Mouse (Mus musculus): Measurements from ENCODE around the gene Hist1h2br. TPM values are rescaled to one million over a fixed set of nuclear protein-coding genes. Genes with fewer than 3 reads are reported as not detected.
"Not testable (repeated sequence)": the region's sequence is repeated elsewhere in the genome, so short reads cannot be mapped to it uniquely, and the experiment has no call there.

Gene Hist1h2br
- total RNA-seq, 2 experiments from 2014 or later: 381 to 447 TPM

DNA sequence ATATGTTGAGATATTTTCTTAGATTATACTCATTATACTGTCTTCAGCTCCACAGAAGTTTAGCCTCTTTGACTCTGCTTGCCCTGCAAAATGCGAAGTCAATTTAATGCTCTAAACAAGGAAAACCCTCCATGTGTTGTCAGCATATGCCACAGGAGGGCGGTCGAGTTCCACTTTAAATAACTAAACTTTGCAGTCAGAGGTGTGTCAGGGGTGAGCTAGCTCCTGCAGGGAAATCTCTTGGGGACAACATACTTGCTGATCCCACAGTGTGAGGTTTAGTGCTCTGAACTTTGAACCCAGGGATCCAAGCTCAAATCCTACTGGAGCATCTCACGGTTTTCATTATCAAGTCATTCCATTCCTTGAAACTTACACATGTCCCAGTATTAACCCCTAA is 7.0 kb downstream of the Hist1h2br start:
- peak; percentile 99 for ATAC-seq (replicated peaks; ENCODE audit: poor library complexity)

DNA sequence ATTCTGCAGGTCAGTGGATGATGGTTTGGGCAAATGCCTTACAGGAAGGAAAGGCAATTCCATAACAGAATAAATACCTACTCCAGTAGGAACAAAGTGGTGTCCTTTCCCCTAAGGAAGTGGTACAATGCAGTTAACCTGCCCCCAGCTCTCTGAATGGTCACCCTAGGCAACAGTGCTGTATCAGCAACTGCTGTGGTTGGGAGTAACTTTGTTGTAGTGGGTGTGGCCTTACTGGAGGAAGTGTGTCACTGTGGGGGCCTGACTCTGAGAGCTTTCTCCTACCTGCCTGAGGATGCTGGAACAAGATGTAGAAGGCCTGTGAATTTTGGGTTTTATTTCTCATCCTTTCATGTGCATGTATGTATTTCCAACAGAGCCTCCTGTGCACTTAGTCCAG is 12.8 kb downstream of the Hist1h2br start:
- ATAC-seq (replicated peaks; ENCODE audit: poor library complexity): peak; percentile 92

DNA sequence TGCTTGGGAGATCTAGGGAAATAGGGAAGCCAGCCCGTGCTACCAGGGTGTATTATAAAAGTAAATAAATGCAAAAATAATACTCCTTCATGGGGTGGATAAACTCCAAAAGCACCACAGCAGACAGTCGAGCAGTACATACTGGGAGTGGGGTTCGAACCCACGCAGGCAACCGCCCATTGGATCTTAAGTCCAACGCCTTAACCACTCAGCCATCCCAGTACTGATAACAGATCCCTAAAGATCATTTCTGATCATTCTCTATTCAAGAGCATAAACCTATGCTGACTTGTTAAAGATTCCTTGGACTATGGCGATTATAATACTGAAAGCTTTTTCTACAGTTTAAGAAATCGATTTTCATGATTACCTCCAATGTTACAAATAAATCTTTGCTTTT is 14.3 kb downstream of the Hist1h2br start:
- no peak for ATAC-seq (replicated peaks; ENCODE audit: poor library complexity)

DNA sequence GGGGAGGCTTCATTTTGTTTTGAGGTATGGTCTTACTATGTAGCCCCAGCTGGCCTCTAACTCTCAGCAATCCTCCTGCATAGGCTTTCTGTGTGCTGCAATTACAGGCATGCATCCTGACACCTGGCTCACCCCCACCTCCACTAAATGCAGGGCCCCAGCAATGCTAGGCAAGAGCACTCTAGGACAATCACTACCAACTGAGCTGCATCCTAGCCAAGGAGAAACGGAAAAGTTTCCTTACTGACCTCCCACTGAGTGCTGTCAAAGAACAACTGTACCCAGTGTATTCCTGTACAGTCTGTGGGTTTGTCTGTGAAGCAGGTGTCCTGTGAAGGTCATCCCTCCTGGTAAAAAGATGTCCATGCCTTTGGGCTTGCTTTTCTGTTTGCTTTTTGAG is 17.2 kb downstream of the Hist1h2br start:
- not testable (repeated sequence) for ATAC-seq (replicated peaks; ENCODE audit: poor library complexity)

DNA sequence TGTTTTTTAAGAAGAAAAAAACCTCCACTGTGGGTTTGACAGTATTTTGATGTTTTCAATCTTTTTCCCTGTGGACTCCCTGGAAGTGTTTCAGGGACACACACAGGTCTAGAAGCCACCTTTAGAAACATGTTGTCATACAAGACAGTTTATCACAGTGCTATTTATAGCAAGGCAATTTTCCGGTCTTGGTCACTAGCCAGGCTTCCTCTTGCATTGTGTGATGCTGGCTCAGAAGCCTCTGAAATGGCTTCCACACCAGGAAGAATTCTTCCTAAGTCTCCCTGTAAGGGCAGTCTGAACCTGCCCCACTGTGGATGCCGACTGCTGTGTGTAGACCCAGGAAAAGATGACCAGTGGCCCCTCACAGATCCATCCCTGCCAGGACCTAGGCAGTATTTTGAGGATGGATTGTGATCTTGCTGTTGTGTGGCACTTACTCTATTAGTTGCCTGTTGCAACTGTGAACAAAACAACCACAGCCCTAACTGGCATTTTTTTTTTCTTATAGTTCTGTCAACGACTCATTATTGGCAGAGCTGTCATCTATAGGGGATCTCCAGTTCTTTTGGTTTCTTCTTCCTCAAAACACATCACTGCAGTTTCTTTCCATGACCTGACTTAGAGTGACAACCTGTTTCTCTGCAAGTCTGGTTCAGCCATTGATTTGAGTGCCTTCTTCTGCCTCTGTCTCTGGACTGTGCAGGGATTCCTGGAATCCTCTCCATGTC is 18.8 kb downstream of the Hist1h2br start:
- peak; percentile 59 for ATAC-seq (replicated peaks; ENCODE audit: poor library complexity)

DNA sequence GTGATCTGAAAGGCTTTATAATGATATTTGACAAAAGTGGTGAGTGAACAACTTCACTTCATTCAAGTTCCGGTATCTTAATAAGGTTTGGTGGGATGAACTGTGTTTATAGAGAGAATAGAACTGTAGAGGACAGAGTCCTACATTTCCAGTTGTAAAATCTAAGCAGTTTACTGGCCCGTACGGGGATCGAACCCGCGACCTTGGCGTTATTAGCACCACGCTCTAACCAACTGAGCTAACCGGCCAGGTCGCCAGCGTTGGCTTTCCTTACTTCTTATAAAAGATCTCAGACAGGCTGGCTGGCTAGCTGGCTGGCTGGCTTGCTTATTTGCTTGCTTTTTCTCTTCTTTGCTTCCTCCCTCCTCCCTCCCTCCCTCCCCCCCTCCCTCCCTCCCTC is 21.6 kb downstream of the Hist1h2br start:
- peak; percentile 41 for ATAC-seq (replicated peaks; ENCODE audit: poor library complexity)

DNA sequence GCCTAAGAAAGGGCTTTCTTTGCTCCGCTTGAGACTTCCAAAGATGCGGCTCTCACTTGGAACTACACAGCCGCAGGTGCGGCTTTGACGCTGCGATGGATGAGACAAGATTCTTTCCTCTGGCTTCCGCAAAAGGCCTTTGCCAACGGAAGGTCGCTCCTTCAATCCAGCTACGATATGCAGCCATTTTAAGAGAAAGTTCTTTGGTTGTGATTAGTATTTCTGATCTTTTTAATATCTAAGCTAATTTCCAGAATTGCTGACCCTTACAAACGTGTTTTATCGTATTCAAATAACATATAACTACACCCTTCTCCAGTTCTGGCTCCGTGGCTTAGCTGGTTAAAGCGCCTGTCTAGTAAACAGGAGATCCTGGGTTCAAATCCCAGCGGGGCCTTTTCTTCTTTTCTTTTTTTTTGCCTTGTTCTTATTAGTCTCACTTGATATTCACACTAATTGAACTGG is 22.2 kb downstream of the Hist1h2br start:
- peak; percentile 18 for ATAC-seq (replicated peaks; ENCODE audit: poor library complexity)

DNA sequence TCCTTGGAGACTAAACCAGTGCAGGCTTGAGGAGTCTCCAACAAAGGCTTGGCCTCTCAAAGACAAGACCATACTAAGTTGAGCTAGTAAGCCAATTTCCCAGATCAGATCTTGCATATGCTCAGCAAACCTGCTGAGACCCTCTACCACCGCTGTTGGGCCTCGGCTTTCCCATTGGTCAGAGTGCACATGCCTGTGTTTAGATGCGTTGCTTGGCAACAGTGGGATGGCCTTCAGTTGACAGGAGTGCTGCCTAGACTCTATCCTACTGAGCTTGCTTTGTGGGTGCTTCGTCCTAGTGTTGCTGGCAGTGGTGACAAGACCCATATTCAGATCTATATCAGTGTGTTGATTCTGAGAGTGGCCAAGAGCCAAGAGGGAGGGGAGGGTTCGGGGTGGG is 28.1 kb downstream of the Hist1h2br start:
- no peak for ATAC-seq (replicated peaks; ENCODE audit: poor library complexity)

DNA sequence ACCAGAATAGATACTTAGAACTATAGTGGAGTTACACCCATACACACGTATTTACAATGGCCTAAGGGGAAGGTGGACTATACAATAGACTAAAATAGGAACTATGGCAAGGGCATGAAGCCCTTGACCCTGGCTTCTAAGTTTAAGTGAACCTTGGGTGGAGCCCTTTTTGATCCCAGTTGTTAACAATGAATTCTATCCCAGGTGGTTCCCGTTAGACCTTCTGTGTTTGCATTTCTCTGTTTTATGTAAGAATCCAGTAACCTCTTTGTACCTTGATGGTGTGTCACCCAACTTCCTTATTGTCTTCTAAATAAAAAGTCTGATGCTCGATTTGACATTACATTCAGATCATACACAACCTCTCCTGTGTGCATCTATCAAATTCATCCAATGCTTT is 32.0 kb downstream of the Hist1h2br start:
- ATAC-seq (replicated peaks; ENCODE audit: poor library complexity): not testable (repeated sequence)

DNA sequence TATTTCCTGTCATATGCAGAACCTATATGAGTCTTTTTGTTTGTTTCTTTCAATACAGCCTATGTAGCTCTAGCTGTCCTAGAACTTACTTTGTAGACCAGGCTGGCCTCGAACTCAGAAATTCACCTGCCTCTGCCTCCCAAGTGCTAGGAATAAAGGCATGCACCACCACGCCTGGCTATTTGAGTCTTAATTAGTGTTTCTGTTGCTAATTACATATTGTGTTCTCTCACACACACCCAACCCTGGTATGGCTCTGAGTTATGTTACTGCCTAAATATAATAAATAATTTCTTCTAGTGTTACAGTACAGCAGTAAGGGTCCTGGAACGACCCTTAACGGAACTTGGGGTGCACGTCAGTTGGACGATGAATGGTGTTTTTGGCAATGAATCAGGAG is 47.2 kb downstream of the Hist1h2br start:
- ATAC-seq (replicated peaks; ENCODE audit: poor library complexity): no peak

DNA sequence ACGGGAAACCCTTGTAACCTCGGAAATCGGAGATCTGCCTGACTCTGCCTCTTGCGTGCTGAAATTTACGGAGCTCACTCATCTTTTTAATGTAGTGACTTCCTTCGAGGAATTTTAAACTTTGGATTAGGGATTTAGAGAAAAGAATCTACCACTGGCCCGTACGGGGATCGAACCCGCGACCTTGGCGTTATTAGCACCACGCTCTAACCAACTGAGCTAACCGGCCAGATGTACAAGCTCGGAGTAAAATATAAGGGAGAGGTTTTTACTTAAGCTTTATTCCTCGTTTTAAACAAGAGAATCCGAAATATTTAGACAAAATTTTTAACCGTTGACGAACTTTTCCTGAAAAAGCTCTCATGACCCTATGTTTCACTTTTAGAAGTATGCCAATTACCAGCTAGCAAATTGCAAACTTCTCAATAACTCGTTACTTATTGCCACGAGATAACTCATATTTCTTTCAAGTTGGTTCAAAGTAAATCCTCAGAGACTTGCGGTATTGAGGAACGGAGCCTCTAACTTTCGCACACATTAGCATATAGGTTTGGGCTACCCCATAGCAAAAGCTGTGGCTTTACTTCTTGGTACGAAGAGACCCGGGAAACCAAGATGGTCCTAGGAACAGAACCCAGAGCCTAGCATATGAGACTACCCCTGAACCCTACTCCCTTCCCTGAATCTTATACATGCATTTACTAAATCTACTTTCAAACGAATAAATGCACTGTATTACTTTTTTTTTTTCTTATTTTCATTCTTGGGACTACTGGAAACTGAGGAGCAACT is 48.5 kb downstream of the Hist1h2br start:
- peak; percentile 59 for ATAC-seq (replicated peaks; ENCODE audit: poor library complexity)

DNA sequence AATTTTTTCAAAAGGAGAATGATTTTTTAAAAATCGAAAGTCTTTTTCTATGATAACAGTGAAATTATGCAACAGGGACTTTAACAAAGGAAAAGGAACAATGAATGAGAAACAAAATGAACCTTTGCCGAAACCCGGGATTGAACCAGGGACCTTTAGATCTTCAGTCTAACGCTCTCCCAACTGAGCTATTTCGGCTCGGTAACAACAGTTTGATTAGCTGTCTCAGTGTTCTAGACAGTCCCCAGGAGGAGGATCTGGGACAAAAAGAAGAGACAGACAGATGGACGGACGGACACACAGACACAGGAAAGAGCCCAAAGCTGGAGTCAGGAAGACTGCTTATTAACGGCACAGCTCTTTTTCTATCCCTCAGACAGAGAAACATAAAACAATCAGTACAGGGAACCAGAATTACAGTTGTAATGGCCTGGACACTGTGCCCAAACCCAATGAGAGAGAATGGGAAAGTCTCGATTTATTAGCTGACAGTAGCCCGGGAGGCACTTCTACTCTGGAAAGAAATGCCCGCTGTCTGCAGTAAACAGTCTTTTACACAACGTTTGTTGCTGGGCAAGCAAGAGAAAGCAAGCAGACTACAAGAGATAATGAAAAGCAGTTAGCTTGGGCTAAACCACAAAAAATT is 49.3 kb downstream of the Hist1h2br start:
- peak; percentile 67 for ATAC-seq (replicated peaks; ENCODE audit: poor library complexity)

DNA sequence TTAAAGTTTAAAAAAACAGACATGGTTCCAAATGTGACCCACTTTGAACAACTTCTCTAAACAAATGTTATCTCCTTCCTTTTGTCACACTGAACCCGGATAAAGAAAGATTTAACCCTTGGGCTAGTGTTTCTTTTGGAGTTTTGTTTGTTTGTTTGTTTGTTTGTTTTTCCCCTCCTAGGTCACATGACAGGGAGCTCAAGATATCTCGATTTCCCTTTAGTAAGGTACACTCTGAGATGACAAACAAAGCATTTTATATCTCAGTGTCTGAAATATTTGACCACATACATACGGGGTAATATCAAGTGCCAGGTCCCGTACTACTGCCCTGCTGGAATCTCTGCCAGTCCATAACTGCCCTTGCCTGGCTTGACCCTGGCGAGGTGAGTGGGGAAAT is 49.9 kb downstream of the Hist1h2br start:
- no peak for ATAC-seq (replicated peaks; ENCODE audit: poor library complexity)

DNA sequence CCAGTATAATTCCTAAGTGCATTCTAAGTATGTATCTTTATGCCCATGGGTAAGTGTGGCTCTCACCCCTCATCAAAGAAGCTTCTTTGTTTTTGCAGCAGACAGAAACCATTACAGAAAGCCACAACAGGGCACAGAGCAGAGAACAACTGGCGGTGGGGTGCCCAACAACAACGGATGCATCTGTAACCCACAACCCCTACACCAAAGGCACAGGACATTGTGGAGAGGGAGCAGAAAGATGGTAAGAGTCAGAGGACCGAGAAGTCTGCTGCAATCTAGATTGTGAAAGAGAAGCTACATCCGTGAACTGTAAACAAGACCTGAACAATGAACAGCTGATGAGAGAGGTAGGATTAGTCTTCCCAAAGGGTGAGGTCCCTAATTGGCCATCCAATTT is 51.0 kb downstream of the Hist1h2br start:
- ATAC-seq (replicated peaks; ENCODE audit: poor library complexity): peak; percentile 45

Other genes starting within 250 kb of the Hist1h2br start
- not detected in 2 replicates for gene Olfr1362, start 219.7 kb upstream of the Hist1h2br start, total RNA-seq (2015)
- not detected in 2 replicates for gene Olfr1362, start 219.7 kb upstream of the Hist1h2br start, total RNA-seq (2017)
- gene Olfr11, start 191.2 kb upstream of the Hist1h2br start, total RNA-seq (2015): not detected in 2 replicates
- gene Olfr11, start 191.2 kb upstream of the Hist1h2br start, total RNA-seq (2017): not detected in 2 replicates
- gene Olfr1361, start 170.4 kb upstream of the Hist1h2br start, total RNA-seq (2015): not detected in 2 replicates
- not detected in 2 replicates for gene Olfr1361, start 170.4 kb upstream of the Hist1h2br start, total RNA-seq (2017)
- not detected in 2 replicates for gene Olfr1360, start 156.3 kb upstream of the Hist1h2br start, total RNA-seq (2015)
- gene Olfr1360, start 156.3 kb upstream of the Hist1h2br start, total RNA-seq (2017): not detected in 2 replicates
- gene Olfr1359, start 135.6 kb upstream of the Hist1h2br start, total RNA-seq (2015): not detected in 2 replicates
- gene Olfr1359, start 135.6 kb upstream of the Hist1h2br start, total RNA-seq (2017): not detected in 2 replicates
- gene Hist1h2bl, start 117.6 kb upstream of the Hist1h2br start, total RNA-seq (2015): 264 and 265 TPM in 2 replicates
- gene Hist1h2bl, start 117.6 kb upstream of the Hist1h2br start, total RNA-seq (2017): 396 and 423 TPM in 2 replicates
- gene Hist1h2ai, start 117.3 kb upstream of the Hist1h2br start, total RNA-seq (2015): 2.0 and 5.0 TPM in 2 replicates
- 2,894 and 3,659 TPM in 2 replicates for gene Hist1h2ai, start 117.3 kb upstream of the Hist1h2br start, total RNA-seq (2017)
- 35.1 and 67.8 TPM in 2 replicates for gene Hist1h3h, start 116.1 kb upstream of the Hist1h2br start, total RNA-seq (2015)
- 208 and 295 TPM in 2 replicates for gene Hist1h3h, start 116.1 kb upstream of the Hist1h2br start, total RNA-seq (2017)
- gene Hist1h2bm, start 111.7 kb upstream of the Hist1h2br start, total RNA-seq (2015): 116 and 137 TPM in 2 replicates
- 542 and 561 TPM in 2 replicates for gene Hist1h2bm, start 111.7 kb upstream of the Hist1h2br start, total RNA-seq (2017)
- gene Hist1h4j, start 98.7 kb upstream of the Hist1h2br start, total RNA-seq (2015): 3.0 and 6.7 TPM in 2 replicates
- 303 and 332 TPM in 2 replicates for gene Hist1h4j, start 98.7 kb upstream of the Hist1h2br start, total RNA-seq (2017)
- 58.4 and 76.4 TPM in 2 replicates for gene Hist1h4k, start 83.2 kb upstream of the Hist1h2br start, total RNA-seq (2015)
- gene Hist1h4k, start 83.2 kb upstream of the Hist1h2br start, total RNA-seq (2017): 2,633 and 2,646 TPM in 2 replicates
- 79.0 and 135 TPM in 2 replicates for gene Hist1h2ak, start 79.9 kb upstream of the Hist1h2br start, total RNA-seq (2015)
- 1,123 and 1,182 TPM in 2 replicates for gene Hist1h2ak, start 79.9 kb upstream of the Hist1h2br start, total RNA-seq (2017)
- gene Hist1h2bn, start 79.6 kb upstream of the Hist1h2br start, total RNA-seq (2015): 350 and 353 TPM in 2 replicates
- 1,312 and 1,339 TPM in 2 replicates for gene Hist1h2bn, start 79.6 kb upstream of the Hist1h2br start, total RNA-seq (2017)
- 614 and 670 TPM in 2 replicates for gene Hist1h1b, start 53.1 kb upstream of the Hist1h2br start, total RNA-seq (2015)
- 1,549 and 1,625 TPM in 2 replicates for gene Hist1h1b, start 53.1 kb upstream of the Hist1h2br start, total RNA-seq (2017)
- gene Hist1h3i, start 50.4 kb upstream of the Hist1h2br start, total RNA-seq (2015): 244 and 246 TPM in 2 replicates
- 294 and 383 TPM in 2 replicates for gene Hist1h3i, start 50.4 kb upstream of the Hist1h2br start, total RNA-seq (2017)
- 1.2 and 2.1 TPM in 2 replicates for gene Hist1h2an, start 46.5 kb upstream of the Hist1h2br start, total RNA-seq (2015)
- 859 and 860 TPM in 2 replicates for gene Hist1h2an, start 46.5 kb upstream of the Hist1h2br start, total RNA-seq (2017)
- 10.4 and 19.9 TPM in 2 replicates for gene Hist1h2bp, start 46.3 kb upstream of the Hist1h2br start, total RNA-seq (2015)
- gene Hist1h2bp, start 46.3 kb upstream of the Hist1h2br start, total RNA-seq (2017): 37.0 and 43.7 TPM in 2 replicates
- 394 and 411 TPM in 2 replicates for gene Hist1h2bq, start 23.5 kb upstream of the Hist1h2br start, total RNA-seq (2015)
- gene Hist1h2bq, start 23.5 kb upstream of the Hist1h2br start, total RNA-seq (2017): 220 and 363 TPM in 2 replicates
- gene Hist1h2ao, start 23.3 kb upstream of the Hist1h2br start, total RNA-seq (2015): 115 and 180 TPM in 2 replicates
- 633 TPM in 1 of 2 replicates, not detected in the other for gene Hist1h2ao, start 23.3 kb upstream of the Hist1h2br start, total RNA-seq (2017)
- gene Hist1h4m, start 22.0 kb upstream of the Hist1h2br start, total RNA-seq (2015): 53.3 and 56.3 TPM in 2 replicates
- gene Hist1h4m, start 22.0 kb upstream of the Hist1h2br start, total RNA-seq (2017): 2,437 and 3,070 TPM in 2 replicates
- 48.7 and 53.0 TPM in 2 replicates for gene Hist1h4n, start 1.5 kb upstream of the Hist1h2br start, total RNA-seq (2015)
- gene Hist1h4n, start 1.5 kb upstream of the Hist1h2br start, total RNA-seq (2017): 1,698 and 2,087 TPM in 2 replicates
- 93.0 and 127 TPM in 2 replicates for gene Hist1h2ap, start 236 bp upstream of the Hist1h2br start, total RNA-seq (2015)
- 3,573 and 4,575 TPM in 2 replicates for gene Hist1h2ap, start 236 bp upstream of the Hist1h2br start, total RNA-seq (2017)
- 13.3 and 16.1 TPM in 2 replicates for gene Zfp184, start 111.4 kb downstream of the Hist1h2br start, total RNA-seq (2015)
- 9.2 and 15.1 TPM in 2 replicates for gene Zfp184, start 111.4 kb downstream of the Hist1h2br start, total RNA-seq (2017)
- gene Pom121l2, start 147.5 kb downstream of the Hist1h2br start, total RNA-seq (2015): 0.05 and 0.25 TPM in 2 replicates
- gene Pom121l2, start 147.5 kb downstream of the Hist1h2br start, total RNA-seq (2017): 0.10 TPM in 1 of 2 replicates, not detected in the other
- gene Prss16, start 176.0 kb downstream of the Hist1h2br start, total RNA-seq (2015): 17.0 and 19.9 TPM in 2 replicates
- 11.4 and 12.2 TPM in 2 replicates for gene Prss16, start 176.0 kb downstream of the Hist1h2br start, total RNA-seq (2017)
- 1.9 and 2.2 TPM in 2 replicates for gene Hist1h2ah, start 201.8 kb downstream of the Hist1h2br start, total RNA-seq (2015)
- 923 and 1,838 TPM in 2 replicates for gene Hist1h2ah, start 201.8 kb downstream of the Hist1h2br start, total RNA-seq (2017)
- gene Hist1h2bk, start 202.1 kb downstream of the Hist1h2br start, total RNA-seq (2015): 65.4 and 83.1 TPM in 2 replicates
- gene Hist1h2bk, start 202.1 kb downstream of the Hist1h2br start, total RNA-seq (2017): 1,827 and 2,239 TPM in 2 replicates
- 38.4 and 42.3 TPM in 2 replicates for gene Hist1h4i, start 207.6 kb downstream of the Hist1h2br start, total RNA-seq (2015)
- 83.0 and 89.0 TPM in 2 replicates for gene Hist1h4i, start 207.6 kb downstream of the Hist1h2br start, total RNA-seq (2017)
- gene Hist1h2ag, start 209.2 kb downstream of the Hist1h2br start, total RNA-seq (2015): 21.6 and 36.7 TPM in 2 replicates
- 1,156 and 1,370 TPM in 2 replicates for gene Hist1h2ag, start 209.2 kb downstream of the Hist1h2br start, total RNA-seq (2017)
- gene Hist1h2bj, start 209.5 kb downstream of the Hist1h2br start, total RNA-seq (2015): 66.7 and 68.0 TPM in 2 replicates
- gene Hist1h2bj, start 209.5 kb downstream of the Hist1h2br start, total RNA-seq (2017): 642 and 843 TPM in 2 replicates